ENCODE assay signal across 8 mouse cellular contexts in genomic region chr3:96237335-96237903, GRCm38 (mm10). TPM values are rescaled to one million over a fixed set of nuclear protein-coding genes. Genes with fewer than 3 reads are reported as not detected.
DNase-seq lines count a peak whose midpoint lies in the region; ATAC-seq and TF ChIP-seq lines count a peak whose summit lies in the region.

No protein-coding gene starts in this region.

- peak overlapping the region; percentile 36 for H3K9ac ChIP-seq in heart, postnatal 0 days (replicated peaks; ENCODE audit: low read depth, low read length)
- peak overlapping the region; percentile 89 for H3K9ac ChIP-seq in intestine, embryonic 14.5 days (ENCODE audit: low read length)
- peak overlapping the region; percentile 64 for H3K9ac ChIP-seq in neural tube, embryonic 12.5 days

- H3K4me3 ChIP-seq in heart, postnatal 0 days (ENCODE audit: low read depth, low read length), result peak overlapping the region; percentile 40
- peak overlapping the region; percentile 55 for H3K4me3 ChIP-seq in intestine, embryonic 14.5 days (ENCODE audit: low read depth, low read length)
- peak overlapping the region; percentile 40 for H3K4me3 ChIP-seq in neural tube, embryonic 12.5 days

- H3K36me3 ChIP-seq in heart, postnatal 0 days (replicated peaks; ENCODE audit: control insufficient read depth, insufficient read depth, low read length), result no peaks in the 10 kb centered on the region
- no peaks in the 10 kb centered on the region for H3K36me3 ChIP-seq in intestine, embryonic 14.5 days (ENCODE audit: control insufficient read depth, insufficient read depth, low read length)
- H3K36me3 ChIP-seq in neural tube, embryonic 12.5 days, result no peaks in the 10 kb centered on the region

- no peaks in the 10 kb centered on the region for H3K9me3 ChIP-seq in heart, postnatal 0 days (replicated peaks; ENCODE audit: control insufficient read depth, low read length)
- no peaks in the 10 kb centered on the region for H3K9me3 ChIP-seq in intestine, embryonic 14.5 days (ENCODE audit: control insufficient read depth, low read length)
- no peaks in the 10 kb centered on the region for H3K9me3 ChIP-seq in neural tube, embryonic 12.5 days

- ATAC-seq in heart, postnatal 0 days (ENCODE audit: insufficient read depth, low read depth), result no peak
- no peak for ATAC-seq in intestine, embryonic 14.5 days (replicated peaks; ENCODE audit: low FRiP score, low TSS enrichment, low read depth)
- no peak for ATAC-seq in neural tube, embryonic 12.5 days (ENCODE audit: low FRiP score, low read depth)

- H3K4me1 ChIP-seq in heart, postnatal 0 days (ENCODE audit: control insufficient read depth, insufficient read depth), result peaks cover 16% of the 10 kb centered on the region
- peaks cover 11% of the 10 kb centered on the region for H3K4me1 ChIP-seq in intestine, embryonic 14.5 days (replicated peaks; ENCODE audit: control insufficient read depth, insufficient read depth, low read length)
- H3K4me1 ChIP-seq in neural tube, embryonic 12.5 days, result peaks cover 15% of the 10 kb centered on the region

- H3K4me2 ChIP-seq in heart, postnatal 0 days (ENCODE audit: low read depth, low read length), result peak overlapping the region; percentile 53
- H3K4me2 ChIP-seq in intestine, embryonic 14.5 days (ENCODE audit: low read length), result peak overlapping the region; percentile 58
- peak overlapping the region; percentile 56 for H3K4me2 ChIP-seq in neural tube, embryonic 12.5 days (replicated peaks)

- DNase-seq in heart, postnatal 0 days (ENCODE audit: low spot score), result no peak
- DNase-seq in heart, adult 8-10 months (ENCODE audit: low spot score), result no peak
- peak; percentile 68 for DNase-seq in c-Kit-positive CD71-positive TER-119-positive erythroid progenitor cells, embryonic 14.5 days (ENCODE audit: low spot score)
- DNase-seq in intestine, embryonic 14.5 days (ENCODE audit: low spot score), result peak; percentile 71
- DNase-seq in adrenal gland, postnatal 4 days (ENCODE audit: low spot score in 2 of 2), result no peak
- DNase-seq in cerebellum, postnatal 36 days, result no peak
- no peak for DNase-seq in thymus, adult 18-20 months

- 0 out of 2 replicates have a peak overlapping the region, but pooled peaks have one; percentile 16 for H3K27ac ChIP-seq in heart, postnatal 0 days (ENCODE audit: low read depth)
- peak overlapping the region; percentile 86 for H3K27ac ChIP-seq in intestine, embryonic 14.5 days (ENCODE audit: low read depth)
- no peak overlapping the region for H3K27ac ChIP-seq in neural tube, embryonic 12.5 days

- 25% methylated on average over 7 of the region's 7 CpGs for WGBS in heart, postnatal 0 days
- WGBS in intestine, embryonic 14.5 days, result 14% methylated on average over 7 of the region's 7 CpGs
- WGBS in neural tube, embryonic 12.5 days, result 23% methylated on average over 7 of the region's 7 CpGs

- TF ChIP-seq CTCF in heart, postnatal 0 days (IDR thresholded peaks at IDR 0.05; ENCODE audit: low read depth), result no peak

- H3K27me3 ChIP-seq in heart, postnatal 0 days (ENCODE audit: control insufficient read depth, insufficient read depth, low read length), result no peaks in the 10 kb centered on the region
- no peaks in the 10 kb centered on the region for H3K27me3 ChIP-seq in intestine, embryonic 14.5 days (replicated peaks; ENCODE audit: control insufficient read depth, insufficient read depth, low read length)
- no peaks in the 10 kb centered on the region for H3K27me3 ChIP-seq in neural tube, embryonic 12.5 days (replicated peaks)

- TF ChIP-seq EP300 in heart, postnatal 0 days (IDR thresholded peaks at IDR 0.05; ENCODE audit: low read depth), result no peak

RNA-seq across cellular contexts. Expression of gene Hist2h3c2, which starts 1.5 kb away (rescaled TPM):
- 551 and 927 TPM in 2 replicates for total RNA-seq in heart, postnatal 0 days (2014; rRNA removed; ENCODE audit: low replicate concordance)
- 2.3 and 2.6 TPM in 2 replicates for polyA plus RNA-seq in heart, postnatal 0 days (2015; fragmentation: Nextera tagmentation; extraction: Ambion mirVana)
- 1 to 10 TPM; 4.1 to 8.4 (median 6.8) TPM for total RNA-seq in heart, adult 8-10 months (2022)
- 8.3 and 8.7 TPM in 2 replicates for polyA plus RNA-seq in intestine, embryonic 14.5 days (2014; fragmentation: Nextera tagmentation; extraction: Ambion mirVana)
- polyA plus RNA-seq in neural tube, embryonic 12.5 days (2016; fragmentation: Nextera tagmentation; extraction: Ambion mirVana), result 5.0 and 8.2 TPM in 2 replicates
- total RNA-seq in adrenal gland, postnatal 4 days (2021), result 100 to 1,000 TPM; 197 to 262 TPM

RNA-seq across cellular contexts. Expression of gene Hist2h2aa2, which starts 2.7 kb away (rescaled TPM):
- 1,879 and 2,872 TPM in 2 replicates for total RNA-seq in heart, postnatal 0 days (2014; rRNA removed; ENCODE audit: low replicate concordance)
- polyA plus RNA-seq in heart, postnatal 0 days (2015; fragmentation: Nextera tagmentation; extraction: Ambion mirVana), result 101 and 115 TPM in 2 replicates
- 100 to 1,000 TPM; 141 to 256 (median 216) TPM for total RNA-seq in heart, adult 8-10 months (2022)
- 33.3 and 45.5 TPM in 2 replicates for polyA plus RNA-seq in intestine, embryonic 14.5 days (2014; fragmentation: Nextera tagmentation; extraction: Ambion mirVana)
- polyA plus RNA-seq in neural tube, embryonic 12.5 days (2016; fragmentation: Nextera tagmentation; extraction: Ambion mirVana), result 54.5 and 73.7 TPM in 2 replicates
- total RNA-seq in adrenal gland, postnatal 4 days (2021), result 1,000 to 10,000 TPM; 1,421 to 1,566 TPM

RNA-seq across cellular contexts. Expression of gene Hist2h2aa1, which starts 7.9 kb away (rescaled TPM):
- total RNA-seq in heart, postnatal 0 days (2014; rRNA removed; ENCODE audit: low replicate concordance), result 1,660 and 2,559 TPM in 2 replicates
- polyA plus RNA-seq in heart, postnatal 0 days (2015; fragmentation: Nextera tagmentation; extraction: Ambion mirVana), result 22.0 and 24.6 TPM in 2 replicates
- total RNA-seq in heart, adult 8-10 months (2022), result 10 to 100 TPM in 3 of 4 experiments, 1 to 10 TPM in 1; 8.5 to 81.5 (median 26.6) TPM
- polyA plus RNA-seq in intestine, embryonic 14.5 days (2014; fragmentation: Nextera tagmentation; extraction: Ambion mirVana), result 16.3 and 23.3 TPM in 2 replicates
- polyA plus RNA-seq in neural tube, embryonic 12.5 days (2016; fragmentation: Nextera tagmentation; extraction: Ambion mirVana), result 19.2 and 21.1 TPM in 2 replicates
- 10 to 100 TPM; 34.3 to 35.1 TPM for total RNA-seq in adrenal gland, postnatal 4 days (2021)

RNA-seq across cellular contexts. Expression of gene Hist2h3c1, which starts 9.1 kb away (rescaled TPM):
- not detected in 2 replicates for total RNA-seq in heart, postnatal 0 days (2014; rRNA removed; ENCODE audit: low replicate concordance)
- 0.19 and 0.41 TPM in 2 replicates for polyA plus RNA-seq in heart, postnatal 0 days (2015; fragmentation: Nextera tagmentation; extraction: Ambion mirVana)
- not detected for total RNA-seq in heart, adult 8-10 months (2022)
- 0.56 and 2.0 TPM in 2 replicates for polyA plus RNA-seq in intestine, embryonic 14.5 days (2014; fragmentation: Nextera tagmentation; extraction: Ambion mirVana)
- polyA plus RNA-seq in neural tube, embryonic 12.5 days (2016; fragmentation: Nextera tagmentation; extraction: Ambion mirVana), result 0.50 and 1.1 TPM in 2 replicates
- 1 to 10 TPM in 1 of 2 experiments, under 1 TPM in 1; 0.98 to 1.6 TPM for total RNA-seq in adrenal gland, postnatal 4 days (2021)

RNA-seq across cellular contexts. Expression of gene Hist2h2be, which starts 16.5 kb away (rescaled TPM):
- total RNA-seq in heart, postnatal 0 days (2014; rRNA removed; ENCODE audit: low replicate concordance), result 13.2 and 22.1 TPM in 2 replicates
- 6.4 and 7.6 TPM in 2 replicates for polyA plus RNA-seq in heart, postnatal 0 days (2015; fragmentation: Nextera tagmentation; extraction: Ambion mirVana)
- 10 to 100 TPM in 2 of 4 experiments, 1 to 10 TPM in 2; 8.3 to 10.2 (median 9.8) TPM for total RNA-seq in heart, adult 8-10 months (2022)
- polyA plus RNA-seq in intestine, embryonic 14.5 days (2014; fragmentation: Nextera tagmentation; extraction: Ambion mirVana), result 7.3 and 7.6 TPM in 2 replicates
- polyA plus RNA-seq in neural tube, embryonic 12.5 days (2016; fragmentation: Nextera tagmentation; extraction: Ambion mirVana), result 5.6 and 5.7 TPM in 2 replicates
- 10 to 100 TPM; 12.4 to 13.7 TPM for total RNA-seq in adrenal gland, postnatal 4 days (2021)

Comparison
In these comparisons a context has a peak if more than half of its experiments do, and no peak if none do; other contexts are left out.
1. RNA of gene Hist2h3c2, which starts 1.5 kb away (total RNA-seq): 551 to 927 TPM in heart, postnatal 0 days and 197 to 262 TPM in adrenal gland, postnatal 4 days; 4.1 to 8.4 TPM in heart, adult 8-10 months; every median in the first group is over 10 times any median in the second.
2. RNA of gene Hist2h2aa1, which starts 7.9 kb away (total RNA-seq): 1,660 to 2,559 TPM in heart, postnatal 0 days; 34.3 to 35.1 TPM in adrenal gland, postnatal 4 days and 8.5 to 81.5 TPM in heart, adult 8-10 months; every median in the first group is over 10 times any median in the second.
3. DNase-seq: peak in c-Kit-positive CD71-positive TER-119-positive erythroid progenitor cells, embryonic 14.5 days (single experiment) and intestine, embryonic 14.5 days (single experiment); none in heart, postnatal 0 days (single experiment), heart, adult 8-10 months (single experiment), adrenal gland, postnatal 4 days (0 of 2), cerebellum, postnatal 36 days (0 of 2) and thymus, adult 18-20 months (0 of 2).
4. H3K9ac ChIP-seq: peak in every context shown above with its lines; median percentile 89 in intestine, embryonic 14.5 days; 64 in neural tube, embryonic 12.5 days; 36 in heart, postnatal 0 days.
5. Peak in every context shown above with its lines, with median percentiles within 50 percentile points of each other: H3K4me2 ChIP-seq and H3K4me3 ChIP-seq.